Mouse (Mus musculus) kidney, embryonic 16.5 days (tissue): ENCODE results near the gene Mrps26. TPM values are rescaled to one million over a fixed set of nuclear protein-coding genes. Genes with fewer than 3 reads are reported as not detected.
"Not testable (repeated sequence)": the region's sequence is repeated elsewhere in the genome, so short reads cannot be mapped to it uniquely, and the experiment has no call there.

ENCODE experiments used
- ATAC-seq: fragments of 200-750 bp; cut with Nextera tagmentation; 2 replicates; pipeline ENCODE4 v1.8.0; 2017; ENCODE audit warnings: moderate TSS enrichment; ENCODE audit not compliant: low FRiP score, low TSS enrichment
- H3K27ac ChIP-seq: fragments of 300-500 bp; sonication (generic); 2 replicates; pipeline ENCODE4 v1.5.1; 2014; ENCODE audit warnings: low read length
- H3K27me3 ChIP-seq: fragments of 300-500 bp; sonication (generic); 2 replicates; pipeline ENCODE4 v1.6.1; 2014; ENCODE audit warnings: low read length, control low read depth, mixed read lengths; ENCODE audit not compliant: insufficient read depth
- H3K36me3 ChIP-seq: fragments of 300-500 bp; sonication (generic); 2 replicates; pipeline ENCODE4 v1.6.1; 2014; ENCODE audit warnings: low read length, control low read depth, mixed read lengths; ENCODE audit not compliant: insufficient read depth
- H3K4me1 ChIP-seq: fragments of 300-500 bp; sonication (generic); 2 replicates; pipeline ENCODE4 v1.6.1; 2014; ENCODE audit warnings: low read length, control low read depth, mixed read lengths; ENCODE audit not compliant: insufficient read depth
- H3K4me2 ChIP-seq: fragments of 300-500 bp; sonication (generic); replicated peaks from 2 replicates; pipeline ENCODE4 v1.6.1; 2014; ENCODE audit warnings: low read depth, low read length
- H3K4me3 ChIP-seq: fragments of 300-500 bp; sonication (generic); 2 replicates; pipeline ENCODE4 v1.5.1; 2014; ENCODE audit warnings: mild to moderate bottlenecking, low read length
- H3K9ac ChIP-seq: fragments of 300-500 bp; sonication (generic); replicated peaks from 2 replicates; pipeline ENCODE4 v1.6.1; 2014; ENCODE audit warnings: low read length
- H3K9me3 ChIP-seq: fragments of 300-500 bp; sonication (generic); 2 replicates; pipeline ENCODE4 v1.6.1; 2016; ENCODE audit warnings: low read length, control low read depth
- WGBS: fragments of 180-500 bp; shearing (Covaris S2); extraction: QIAGEN DNeasy Blood & Tissue Kit; methylation state at CpG from one replicate; pipeline ENCODE4 v1.1.7; 2014; 5-methylcytosine and 5-hydroxymethylcytosine counted together
- polyA plus RNA-seq: library from polyadenylated mRNA; unstranded; fragments of >200 nt; fragmentation: Nextera tagmentation; extraction: Ambion mirVana; gene quantifications from 2 replicates; pipeline ENCODE4 v1.2.1, GENCODE M21; 2015

Mrps26 gene
- polyA plus RNA-seq, 1 experiment from 2014 or later = 104 TPM

DNA sequence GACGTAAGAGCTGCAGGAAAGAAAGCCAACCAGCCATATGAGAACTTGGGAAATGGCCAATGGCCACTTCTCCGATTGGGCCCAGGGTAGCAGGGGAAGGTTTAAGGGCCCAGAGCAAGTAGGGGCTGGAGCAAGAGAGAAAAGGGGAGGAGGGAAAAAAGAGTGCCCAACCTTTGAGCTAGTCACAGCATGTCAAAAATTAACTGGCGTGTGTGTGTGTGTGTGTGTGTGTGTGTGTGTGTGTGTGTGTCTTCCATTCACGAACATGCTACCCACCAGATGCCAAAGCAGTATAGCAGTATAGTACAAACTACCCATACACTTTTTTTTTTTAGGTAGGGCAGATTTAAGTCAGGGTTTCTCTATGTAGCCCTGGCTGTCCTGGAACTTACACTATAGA, 5.4 kb downstream of the Mrps26 start:
- Histone ChIP-seq H3K4me1 (peaks cover 10% of the 10 kb centered on the region), H3K9me3 (no peaks in the 10 kb centered on the region), H3K9ac (no peak overlapping the region), H3K36me3 (peaks cover 13% of the 10 kb centered on the region; the same call in 1 of the 2 replicates), H3K4me2 (no peak overlapping the region), H3K27me3 (no peaks in the 10 kb centered on the region), H3K4me3 (no peak overlapping the region), H3K27ac (no peak overlapping the region)
- no peak for ATAC-seq
- WGBS = 80% methylated on average over 4 of the region's 4 CpGs

DNA sequence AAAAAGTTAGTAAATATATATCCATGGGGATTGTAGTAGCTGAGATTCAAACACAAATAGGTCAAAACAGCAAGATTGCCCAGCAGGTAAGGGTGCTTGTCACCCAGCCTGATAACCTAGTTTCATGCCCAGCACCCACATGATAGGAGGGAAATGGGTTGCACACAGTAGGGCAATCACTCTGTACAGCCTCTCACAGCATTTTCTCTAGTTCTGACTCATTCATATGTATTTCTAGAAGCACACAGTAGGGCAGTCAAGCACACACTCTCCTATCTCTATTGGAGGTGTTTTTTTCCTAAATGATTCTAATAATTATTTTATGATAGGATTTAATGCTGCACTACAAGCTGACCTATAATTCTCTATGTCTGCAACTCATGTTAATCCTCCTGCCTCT, 6.4 kb downstream of the Mrps26 start:
- H3K4me2 ChIP-seq = no peak overlapping the region
- H3K4me3 ChIP-seq = no peak overlapping the region

DNA sequence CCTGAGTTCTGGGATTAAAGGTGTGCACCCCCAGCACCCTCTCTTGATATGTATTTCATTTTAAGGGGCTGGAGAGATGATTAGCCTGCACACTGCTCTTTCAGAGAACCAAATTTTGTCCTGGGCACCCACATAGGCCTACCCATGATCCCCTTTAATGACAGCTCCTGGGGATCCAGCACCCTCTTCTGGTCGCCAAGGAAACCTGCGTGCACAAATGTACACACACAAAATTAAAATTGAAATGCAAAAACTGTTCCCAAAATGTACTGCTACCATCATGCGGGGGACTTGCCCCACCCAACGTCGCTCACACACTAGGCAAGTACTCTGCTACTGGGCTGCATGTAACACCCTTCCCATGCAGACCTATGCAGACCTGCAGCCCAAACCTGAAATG, 11.4 kb downstream of the Mrps26 start:
- no peaks in the 10 kb centered on the region for H3K36me3 ChIP-seq
- no peak for ATAC-seq
- H3K9me3 ChIP-seq = no peaks in the 10 kb centered on the region
- H3K9ac ChIP-seq = no peak overlapping the region
- H3K27ac ChIP-seq = no peak overlapping the region
- peaks cover 8% of the 10 kb centered on the region for H3K4me1 ChIP-seq
- no peak overlapping the region for H3K4me3 ChIP-seq
- peaks cover 50% of the 10 kb centered on the region for H3K27me3 ChIP-seq
- 85% methylated on average over 5 of the region's 5 CpGs for WGBS
- no peak overlapping the region for H3K4me2 ChIP-seq

More for the DNA sequence above, 6.4 kb downstream of the Mrps26 start:
- no peaks in the 10 kb centered on the region for H3K9me3 ChIP-seq
- H3K27ac ChIP-seq = no peak overlapping the region
- peaks cover 1% of the 10 kb centered on the region; the same call in 1 of the 2 replicates for H3K27me3 ChIP-seq
- no peak overlapping the region for H3K9ac ChIP-seq
- no peak for ATAC-seq
- peaks cover 13% of the 10 kb centered on the region; the same call in 1 of the 2 replicates for H3K36me3 ChIP-seq
- peaks cover 2% of the 10 kb centered on the region for H3K4me1 ChIP-seq

- no peaks in the 10 kb centered on the region for H3K9me3 ChIP-seq
- ATAC-seq = no peak
- H3K27ac ChIP-seq = no peak within 1 kb of the TSS
- H3K4me1 ChIP-seq = peaks cover 16% of the 10 kb centered on the region
- H3K36me3 ChIP-seq = no peaks in the 10 kb centered on the region
- WGBS = 38% methylated on average over 9 of the region's 9 CpGs
- H3K9ac ChIP-seq = peak within 1 kb of the TSS; percentile 53
- peak within 1 kb of the TSS; percentile 37 for H3K4me3 ChIP-seq
- peaks cover 59% of the 10 kb centered on the region for H3K27me3 ChIP-seq
- peak within 1 kb of the TSS; percentile 55 for H3K4me2 ChIP-seq
Observed at GRCm38 (mm10) chr2:130575873-130576272, 12.3 kb downstream of the Mrps26 start, which contains the start of gene Oxt. Oxt (plus strand) TSS chr2:130576173.

DNA sequence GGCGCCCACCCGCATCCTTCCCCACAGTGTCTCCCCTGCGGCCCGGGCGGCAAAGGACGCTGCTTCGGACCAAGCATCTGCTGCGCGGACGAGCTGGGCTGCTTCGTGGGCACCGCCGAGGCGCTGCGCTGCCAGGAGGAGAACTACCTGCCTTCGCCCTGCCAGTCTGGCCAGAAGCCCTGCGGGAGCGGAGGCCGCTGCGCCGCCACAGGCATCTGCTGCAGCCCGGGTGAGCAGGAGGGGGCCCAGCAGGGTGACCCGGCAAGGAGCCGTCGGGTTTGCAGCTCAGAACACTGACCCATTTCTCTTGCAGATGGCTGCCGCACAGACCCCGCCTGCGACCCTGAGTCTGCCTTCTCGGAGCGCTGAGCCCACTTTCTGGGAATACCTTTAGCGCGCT, 13.0 kb downstream of the Mrps26 start:
- Histone ChIP-seq H3K27me3 (peaks cover 66% of the 10 kb centered on the region), H3K9ac (peak overlapping the region; percentile 53)
- WGBS = under 1% methylated on average over 30 of the region's 32 CpGs

DNA sequence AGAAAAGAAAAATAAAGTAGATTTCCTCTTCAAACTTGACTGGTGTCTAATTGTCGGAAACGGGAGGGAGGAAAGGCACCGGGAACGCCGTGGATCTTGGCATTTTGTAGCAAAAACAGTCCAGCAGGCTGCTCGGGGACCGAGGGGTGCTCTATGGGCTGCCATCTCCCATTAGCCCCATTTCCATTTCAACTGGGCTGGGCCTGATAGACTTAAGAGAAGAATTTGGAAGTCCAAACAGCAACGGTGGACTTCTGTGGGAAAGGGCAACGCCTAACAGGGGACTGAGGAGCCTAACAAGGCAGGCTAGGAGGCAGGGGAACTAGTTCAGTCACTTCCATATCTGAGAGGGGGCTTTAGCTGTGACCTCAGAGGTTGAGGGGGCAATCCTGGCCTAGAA, 13.5 kb downstream of the Mrps26 start:
- Histone ChIP-seq H3K4me1 (peaks cover 19% of the 10 kb centered on the region), H3K36me3 (no peaks in the 10 kb centered on the region), H3K9ac (no peak overlapping the region; the same call in 1 of the 2 replicates), H3K27ac (no peak overlapping the region), H3K4me3 (peak overlapping the region; percentile 37), H3K4me2 (peak overlapping the region; percentile 55), H3K9me3 (no peaks in the 10 kb centered on the region), H3K27me3 (peaks cover 70% of the 10 kb centered on the region)
- WGBS = 7% methylated on average over 9 of the region's 9 CpGs
- ATAC-seq = no peak

More for the DNA sequence above, 13.0 kb downstream of the Mrps26 start:
- not testable (repeated sequence) for ATAC-seq, H3K36me3 ChIP-seq, H3K9me3 ChIP-seq, H3K27ac ChIP-seq
- Histone ChIP-seq H3K4me1 (peaks cover 19% of the 10 kb centered on the region), H3K4me3 (peak overlapping the region; percentile 37), H3K4me2 (peak overlapping the region; percentile 55)

- Histone ChIP-seq H3K9me3 (no peaks in the 10 kb centered on the region), H3K27ac (no peak overlapping the region), H3K4me3 (no peak overlapping the region), H3K4me1 (peaks cover 19% of the 10 kb centered on the region), H3K9ac (no peak overlapping the region), H3K27me3 (peaks cover 75% of the 10 kb centered on the region), H3K4me2 (peak overlapping the region; percentile 24; the same call in 1 of the 2 replicates), H3K36me3 (no peaks in the 10 kb centered on the region)
- peak; percentile 46; the same call in 1 of the 2 replicates for ATAC-seq
- WGBS = 4% methylated on average over 12 of the region's 12 CpGs
Observed at GRCm38 (mm10) chr2:130577632-130578031, 14.1 kb downstream of the Mrps26 start.

- ATAC-seq = no peak
Observed at GRCm38 (mm10) chr2:130578148-130578547, 14.6 kb downstream of the Mrps26 start.

GRCm38 (mm10) chr2:130579791-130580190, 16.2 kb downstream of the Mrps26 start:
- Histone ChIP-seq H3K4me3 (no peak overlapping the region), H3K36me3 (no peaks in the 10 kb centered on the region), H3K4me2 (no peak overlapping the region), H3K27ac (no peak overlapping the region), H3K4me1 (peaks cover 19% of the 10 kb centered on the region), H3K27me3 (peaks cover 78% of the 10 kb centered on the region), H3K9me3 (no peaks in the 10 kb centered on the region), H3K9ac (no peak overlapping the region)
- 10% methylated on average over 8 of the region's 8 CpGs for WGBS
- ATAC-seq = no peak

More at GRCm38 (mm10) chr2:130578148-130578547, 14.6 kb downstream of the Mrps26 start:
- no peaks in the 10 kb centered on the region for H3K9me3 ChIP-seq
- peaks cover 78% of the 10 kb centered on the region for H3K27me3 ChIP-seq
- H3K27ac ChIP-seq = no peak overlapping the region
- H3K36me3 ChIP-seq = no peaks in the 10 kb centered on the region
- H3K4me2 ChIP-seq = no peak overlapping the region
- no peak overlapping the region for H3K9ac ChIP-seq
- no peak overlapping the region for H3K4me3 ChIP-seq
- WGBS = 9% methylated on average over 11 of the region's 11 CpGs
- H3K4me1 ChIP-seq = peaks cover 19% of the 10 kb centered on the region

GRCm38 (mm10) chr2:130581201-130581600, 17.7 kb downstream of the Mrps26 start:
- Histone ChIP-seq H3K9me3 (no peaks in the 10 kb centered on the region), H3K4me3 (peak overlapping the region; percentile 39), H3K4me1 (peaks cover 19% of the 10 kb centered on the region), H3K36me3 (no peaks in the 10 kb centered on the region), H3K4me2 (peak overlapping the region; percentile 54), H3K9ac (no peak overlapping the region), H3K27me3 (peaks cover 65% of the 10 kb centered on the region), H3K27ac (no peak overlapping the region)
- no peak for ATAC-seq
- 3% methylated on average over 16 of the region's 16 CpGs for WGBS
